Mouse (Mus musculus) adrenal gland, postnatal 36 days (tissue): ENCODE data around the gene Taldo1. TPM values are rescaled to one million over a fixed set of nuclear protein-coding genes. Genes with fewer than 3 reads are reported as not detected.
"Not testable (repeated sequence)": the region's sequence is repeated elsewhere in the genome, so short reads cannot be mapped to it uniquely, and the experiment has no call there.

Source experiments
- DNase-seq, 2 experiments: peaks; one replicate each; pipeline ENCODE4 v3.0.0; 2021; ENCODE audit warnings: mixed read lengths in 1 of 2
- total RNA-seq, 2 experiments: library from RNA; stranded (reverse); gene quantifications; 2 replicates each; pipeline ENCODE4 v1.2.3; 2021

Gene Taldo1
- total RNA-seq, 2 experiments from 2014 or later = 707 to 724 TPM

- no peak for DNase-seq
Measured at GRCm38 (mm10) chr7:141387807-141388486, 4.1 kb upstream of the Taldo1 start.

- DNase-seq = no peak
Measured at GRCm38 (mm10) chr7:141388487-141389109, 3.4 kb upstream of the Taldo1 start.

GRCm38 (mm10) chr7:141390326-141391259 lies 1.4 kb upstream of the Taldo1 start:
- DNase-seq = no peak

GRCm38 (mm10) chr7:141392552-141393222 lies 688 bp downstream of the Taldo1 start:
- DNase-seq = no peak

GRCm38 (mm10) chr7:141394158-141394557 lies 2.2 kb downstream of the Taldo1 start:
- peak; percentile 60 to 64 for DNase-seq

GRCm38 (mm10) chr7:141394771-141395170 lies 2.8 kb downstream of the Taldo1 start:
- peak; percentile 80 to 83 for DNase-seq

- peak in 1 of 2 experiments; percentile 40 for DNase-seq
Measured at GRCm38 (mm10) chr7:141395348-141395747, 3.3 kb downstream of the Taldo1 start.

- DNase-seq = peak; percentile 80 to 81
Measured at GRCm38 (mm10) chr7:141403305-141403704, 11.3 kb downstream of the Taldo1 start.

GRCm38 (mm10) chr7:141405466-141405865 lies 13.5 kb downstream of the Taldo1 start:
- DNase-seq = no peak

- DNase-seq = not testable (repeated sequence)
Measured at GRCm38 (mm10) chr7:141407670-141408069, 15.7 kb downstream of the Taldo1 start.

- peak; percentile 91 to 93 for DNase-seq
Measured at GRCm38 (mm10) chr7:141408833-141409232, 16.8 kb downstream of the Taldo1 start.

- no peak for DNase-seq
Measured at GRCm38 (mm10) chr7:141410631-141411030, 18.6 kb downstream of the Taldo1 start.

- DNase-seq = no peak
Measured at GRCm38 (mm10) chr7:141411667-141412066, 19.7 kb downstream of the Taldo1 start.

- DNase-seq = no peak
Measured at GRCm38 (mm10) chr7:141413331-141413730, 21.3 kb downstream of the Taldo1 start.

- peak; percentile 100 for DNase-seq
Measured at GRCm38 (mm10) chr7:141413809-141414584, 22.0 kb downstream of the Taldo1 start, which contains the start of gene Gatd1. Gene Gatd1 (minus strand): TSS chr7:141414136.

- no peak for DNase-seq
Measured at GRCm38 (mm10) chr7:141416144-141416841, 24.3 kb downstream of the Taldo1 start.

- DNase-seq = no peak
Measured at GRCm38 (mm10) chr7:141417731-141418681, 26.0 kb downstream of the Taldo1 start.

GRCm38 (mm10) chr7:141418970-141419369 lies 27.0 kb downstream of the Taldo1 start:
- peak; percentile 50 to 55 for DNase-seq

GRCm38 (mm10) chr7:141420030-141420702 lies 28.2 kb downstream of the Taldo1 start:
- DNase-seq = no peak
